Mouse (Mus musculus) CH12.LX (cell line): ENCODE data around the gene H2-Aa. TPM values are rescaled to one million over a fixed set of nuclear protein-coding genes. Genes with fewer than 3 reads are reported as not detected.

Experiments used
- DNase-seq: peaks from one replicate; pipeline ENCODE4 v3.0.0-alpha.2; 2013; ENCODE audit errors: extremely low read depth
- H3K27ac ChIP-seq: 2 replicates; pipeline ENCODE4 v1.5.1; 2012; ENCODE audit warnings: low read depth, mild to moderate bottlenecking, control low read depth, moderate library complexity; ENCODE audit not compliant: insufficient read depth
- H3K27me3 ChIP-seq: replicated peaks from 2 replicates; pipeline ENCODE3; 2012; ENCODE audit warnings: inconsistent platforms
- H3K36me3 ChIP-seq, 2 experiments: replicated peaks in 1 of 2; 2 replicates each; pipeline versions ENCODE3 to v1.6.1; 2012; ENCODE audit warnings: inconsistent platforms in 1 of 2, low read length in 1 of 2, mild to moderate bottlenecking in 1 of 2, mixed read lengths in 1 of 2, moderate library complexity in 1 of 2; ENCODE audit not compliant: control insufficient read depth in 1 of 2, insufficient read depth in 1 of 2
- H3K4me1 ChIP-seq, 2 experiments: 2 replicates each; pipeline ENCODE4 v1.6.1; 2012; ENCODE audit warnings: inconsistent platforms in 1 of 2, moderate library complexity in 1 of 2; ENCODE audit not compliant: insufficient read depth in 2 of 2, control insufficient read depth in 1 of 2
- H3K4me2 ChIP-seq: 2 replicates; pipeline ENCODE4 v1.6.1; 2012; ENCODE audit warnings: low read depth, mild to moderate bottlenecking, control low read depth; ENCODE audit not compliant: poor library complexity, insufficient read depth, severe bottlenecking
- H3K4me3 ChIP-seq, 3 experiments: fragments of 150-350 bp in 1 of 3; sonication (generic) in 1 of 3; replicated peaks in 1 of 3; 2 replicates each; pipeline versions ENCODE3 to v1.5.1; 2011 to 2012; ENCODE audit warnings: low read depth in 2 of 3, low read length in 2 of 3, mild to moderate bottlenecking in 2 of 3, moderate library complexity in 2 of 3, control low read depth in 1 of 3, improper control_type of control experiment in 1 of 3, inconsistent platforms in 1 of 3, mixed read lengths in 1 of 3; ENCODE audit not compliant: poor library complexity in 1 of 3
- H3K79me2 ChIP-seq: replicated peaks from 2 replicates; pipeline ENCODE4 v1.6.1; 2012; ENCODE audit warnings: mild to moderate bottlenecking, moderate library complexity; ENCODE audit not compliant: control insufficient read depth, poor library complexity, insufficient read depth, severe bottlenecking; ENCODE audit errors: extremely low read depth
- H3K9ac ChIP-seq: 2 replicates; pipeline ENCODE4 v1.6.1; 2012; ENCODE audit warnings: low read depth, mild to moderate bottlenecking, control low read depth, moderate library complexity; ENCODE audit not compliant: insufficient read depth
- H3K9me3 ChIP-seq: replicated peaks from 2 replicates; pipeline ENCODE3; 2012; ENCODE audit warnings: low read length, inconsistent platforms, mixed read lengths
- BHLHE40 ChIP-seq: IDR thresholded peaks from 2 replicates; pipeline ENCODE4 v1.6.1; 2011; ENCODE audit warnings: mild to moderate bottlenecking, low read depth, low read length, improper control_type of control experiment
- CHD2 ChIP-seq: IDR thresholded peaks from 2 replicates; pipeline ENCODE4 v1.6.1; 2011; ENCODE audit warnings: low read length, improper control_type of control experiment
- CTCF ChIP-seq, 2 experiments: IDR thresholded peaks in 1 of 2; conservative IDR thresholded peaks in 1 of 2; 2 replicates each; pipeline ENCODE4 v1.5.1; 2011 to 2012; ENCODE audit warnings: low read depth in 2 of 2, low read length in 2 of 2, improper control_type of control experiment in 1 of 2, inconsistent platforms in 1 of 2, mild to moderate bottlenecking in 1 of 2, moderate library complexity in 1 of 2
- E2F4 ChIP-seq: IDR thresholded peaks from 2 replicates; pipeline ENCODE4 v1.6.1; 2011; ENCODE audit warnings: low read depth, low read length, improper control_type of control experiment; ENCODE audit not compliant: insufficient replicate concordance
- ELF1 ChIP-seq: IDR thresholded peaks from 2 replicates; pipeline ENCODE4 v1.6.1; 2014; ENCODE audit warnings: low read depth, mild to moderate bottlenecking, inconsistent platforms, low read length, improper control_type of control experiment
- ETS1 ChIP-seq: conservative IDR thresholded peaks from 2 replicates; pipeline ENCODE4 v1.6.1; 2012; ENCODE audit warnings: low read depth, mild to moderate bottlenecking, inconsistent platforms, low read length, improper control_type of control experiment, moderate library complexity
- GABPA ChIP-seq: IDR thresholded peaks from 2 replicates; pipeline ENCODE4 v1.6.1; 2012; ENCODE audit warnings: low read depth, low read length, improper control_type of control experiment, inconsistent platforms; ENCODE audit not compliant: insufficient replicate concordance
- HCFC1 ChIP-seq: IDR thresholded peaks from 2 replicates; pipeline ENCODE4 v1.6.1; 2012; ENCODE audit warnings: low read depth, mild to moderate bottlenecking, inconsistent platforms, low read length, improper control_type of control experiment
- IRF4 ChIP-seq: IDR thresholded peaks from 2 replicates; pipeline ENCODE4 v1.6.1; 2014; ENCODE audit warnings: low read depth, mild to moderate bottlenecking, inconsistent platforms, low read length, improper control_type of control experiment
- KAT2A ChIP-seq: IDR thresholded peaks from 2 replicates; pipeline ENCODE4 v1.6.1; 2012; ENCODE audit warnings: low read length, improper control_type of control experiment, inconsistent platforms; ENCODE audit not compliant: insufficient replicate concordance
- MAX ChIP-seq: IDR thresholded peaks from 2 replicates; pipeline ENCODE4 v1.6.1; 2011; ENCODE audit warnings: low read length, improper control_type of control experiment
- MAZ ChIP-seq: IDR thresholded peaks from 2 replicates; pipeline ENCODE4 v1.6.1; 2012; ENCODE audit warnings: low read depth, mild to moderate bottlenecking, inconsistent platforms, low read length, improper control_type of control experiment, moderate library complexity
- MEF2A ChIP-seq: IDR thresholded peaks from 2 replicates; pipeline ENCODE4 v1.6.1; 2014; ENCODE audit warnings: low read depth, mild to moderate bottlenecking, inconsistent platforms, low read length, improper control_type of control experiment, borderline replicate concordance
- MXI1 ChIP-seq: IDR thresholded peaks from 2 replicates; pipeline ENCODE4 v1.6.1; 2011; ENCODE audit warnings: mild to moderate bottlenecking, low read depth, low read length, improper control_type of control experiment
- MYC ChIP-seq: IDR thresholded peaks from 2 replicates; pipeline ENCODE4 v1.6.1; 2011; ENCODE audit warnings: low read depth, mild to moderate bottlenecking, improper control_type of control experiment, low read length
- NELFE ChIP-seq: IDR thresholded peaks from 2 replicates; pipeline ENCODE4 v1.6.1; 2011; ENCODE audit warnings: low read depth, low read length, improper control_type of control experiment
- NRF1 ChIP-seq: IDR thresholded peaks from 2 replicates; pipeline ENCODE4 v1.6.1; 2014; ENCODE audit warnings: low read depth, mild to moderate bottlenecking, inconsistent platforms, low read length, improper control_type of control experiment, moderate library complexity
- PAX5 ChIP-seq: IDR thresholded peaks from 2 replicates; pipeline ENCODE4 v1.6.1; 2012; ENCODE audit warnings: low read length, inconsistent platforms, mixed read lengths
- POLR2A ChIP-seq: IDR thresholded peaks from 2 replicates; pipeline ENCODE4 v1.6.1; 2011; ENCODE audit warnings: low read depth, mild to moderate bottlenecking, improper control_type of control experiment, low read length
- POLR2AphosphoS2 ChIP-seq: IDR thresholded peaks from 2 replicates; pipeline ENCODE4 v1.6.1; 2011; ENCODE audit warnings: low read depth, low read length, improper control_type of control experiment
- RAD21 ChIP-seq: IDR thresholded peaks from 2 replicates; pipeline ENCODE4 v1.6.1; 2011; ENCODE audit warnings: low read depth, mild to moderate bottlenecking, low read length, improper control_type of control experiment, moderate library complexity
- RCOR1 ChIP-seq: conservative IDR thresholded peaks from 2 replicates; pipeline ENCODE4 v1.6.1; 2012; ENCODE audit warnings: low read depth, mild to moderate bottlenecking, inconsistent platforms, low read length, improper control_type of control experiment
- SIN3A ChIP-seq: IDR thresholded peaks from 2 replicates; pipeline ENCODE4 v1.6.1; 2012; ENCODE audit warnings: low read length, improper control_type of control experiment, inconsistent platforms
- SMC3 ChIP-seq: IDR thresholded peaks from 2 replicates; pipeline ENCODE4 v1.6.1; 2011; ENCODE audit warnings: low read depth, low read length, improper control_type of control experiment
- TBP ChIP-seq: conservative IDR thresholded peaks from 2 replicates; pipeline ENCODE4 v1.6.1; 2011; ENCODE audit warnings: low read depth, low read length, improper control_type of control experiment
- TCF12 ChIP-seq: IDR thresholded peaks from 2 replicates; pipeline ENCODE4 v1.6.1; 2014; ENCODE audit warnings: low read depth, mild to moderate bottlenecking, inconsistent platforms, low read length, improper control_type of control experiment
- USF2 ChIP-seq: conservative IDR thresholded peaks from 2 replicates; pipeline ENCODE4 v1.6.1; 2011; ENCODE audit warnings: low read depth, low read length, improper control_type of control experiment
- ZC3H11A ChIP-seq: IDR thresholded peaks from 2 replicates; pipeline ENCODE4 v1.6.1; 2012; ENCODE audit warnings: low read depth, mild to moderate bottlenecking, inconsistent platforms, low read length, improper control_type of control experiment
- ZKSCAN1 ChIP-seq: IDR thresholded peaks from 2 replicates; pipeline ENCODE4 v1.6.1; 2012; ENCODE audit warnings: low read depth, inconsistent platforms, low read length, improper control_type of control experiment, borderline replicate concordance
- ZNF384 ChIP-seq: IDR thresholded peaks from 2 replicates; pipeline ENCODE4 v1.6.1; 2012; ENCODE audit warnings: low read depth, low read length, improper control_type of control experiment, inconsistent platforms
- dilution Hi-C: fragments of 300-500 bp; cut with MboI; formaldehyde crosslinking; loops from 2 replicates; pipeline ENCODE4 v1.14.3; 2020; ENCODE audit warnings: low sequenced_read_pairs; ENCODE audit not compliant: extremely low pct_unique_long_range_greater_than_20kb, extremely low pct_ligation_motif_present
- in situ Hi-C: fragments of 300-500 bp; cut with MboI; formaldehyde crosslinking; loops from 3 replicates; pipeline ENCODE4 v1.14.3; 2019; ENCODE audit warnings: low sequenced_read_pairs, low pct_ligation_motif_present, low pct_unique_long_range_greater_than_20kb, mixed read lengths
- polyA plus RNA-seq: library from polyadenylated mRNA; unstranded; fragments of >175 nt; gene quantifications from 2 replicates; pipeline ENCODE4 v1.2.1, GENCODE M21; 2012; ENCODE audit warnings: low read depth; ENCODE audit not compliant: insufficient read length
- total RNA-seq, 2 experiments: library from RNA; depleted of rRNA; stranded (reverse); fragments of 300-350 nt in 1 of 2; fragments of >200 nt in 1 of 2; gene quantifications; 2 replicates each; pipeline ENCODE4 v1.2.3; 2012 to 2014

The H2-Aa gene
- total and polyA plus RNA-seq, 3 experiments: 385 to 958 (median 488) TPM

DNA sequence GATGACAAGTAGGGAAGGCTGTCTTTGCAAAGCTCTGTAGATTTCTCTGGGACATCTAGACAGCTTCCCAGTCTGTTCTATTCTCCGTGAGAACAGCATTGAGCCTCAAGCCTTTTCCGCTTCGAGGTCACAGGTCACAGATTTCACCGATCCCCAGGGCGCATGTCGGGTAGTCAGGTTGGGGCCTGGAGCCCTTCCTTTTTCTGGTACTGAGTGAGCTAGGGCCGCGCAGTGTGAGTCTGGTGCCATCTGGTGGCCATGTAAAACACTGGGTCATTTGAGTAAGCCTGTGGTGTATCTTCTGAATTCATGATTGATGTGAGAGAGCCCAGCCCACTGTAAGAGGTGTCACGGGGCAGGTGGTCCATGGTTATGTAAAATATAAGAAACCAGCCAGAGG lies 52.7 kb downstream of the H2-Aa start:
- DNase-seq: peak; percentile 98
- H3K79me2 ChIP-seq: no peaks in the 10 kb centered on the region
- TF ChIP-seq E2F4 (no peak; the same call in 1 of the 2 replicates), SIN3A (peak; percentile 90), KAT2A (0 out of 2 replicates have a peak, but pooled peaks have one; percentile 50), MXI1 (peak; percentile 66; the same call in 1 of the 2 replicates), ZKSCAN1 (no peak), GABPA (no peak), NRF1 (peak; percentile 76), POLR2AphosphoS2 (no peak), ZNF384 (0 out of 2 replicates have a peak, but pooled peaks have one; percentile 14), ZC3H11A (peak; percentile 85), HCFC1 (peak; percentile 60), ELF1 (peak; percentile 75), MEF2A (peak; percentile 74), USF2 (no peak), BHLHE40 (no peak), MYC (peak; percentile 85), NELFE (peak; percentile 70), SMC3 (peak; percentile 96), TCF12 (peak; percentile 63), CHD2 (no peak; the same call in 1 of the 2 replicates), RAD21 (peak; percentile 98), PAX5 (no peak), MAZ (peak; percentile 70; the same call in 1 of the 2 replicates), TBP (peak; percentile 60; the same call in 1 of the 2 replicates), POLR2A (peak; percentile 57), IRF4 (peak; percentile 67), ETS1 (peak; percentile 21; the same call in 1 of the 2 replicates), MAX (peak; percentile 82), CTCF (conservative IDR thresholded peaks at IDR 0.05 in 1 of 2, IDR thresholded peaks at IDR 0.05 in 1 of 2; ENCODE audit: low read depth in 2 of 2, low read length in 2 of 2) (peak; percentile 58 to 92), RCOR1 (no peak; the same call in 1 of the 2 replicates)
- H3K27ac ChIP-seq: no peak overlapping the region
- peak overlapping the region; percentile 65 for H3K4me2 ChIP-seq
- in situ Hi-C loops (no loop called here), dilution Hi-C loops (no loop called here)
- H3K9me3 ChIP-seq: no peaks in the 10 kb centered on the region
- H3K9ac ChIP-seq: peak overlapping the region; percentile 58
- peaks cover 0 to 27% of the 10 kb centered on the region in 2 experiments; a peak in 2 of 4 replicates for H3K4me1 ChIP-seq
- H3K36me3 ChIP-seq: no peaks in the 10 kb centered on the region
- H3K4me3 ChIP-seq: peak overlapping the region in 1 of 3 experiments; percentile 36
- H3K27me3 ChIP-seq: no peaks in the 10 kb centered on the region

Other genes starting within 250 kb of the H2-Aa start
- 6.0 and 7.6 TPM in 2 replicates for gene Col11a2, start 248.4 kb downstream of the H2-Aa start, total RNA-seq (2012; rRNA removed)
- gene Col11a2, start 248.4 kb downstream of the H2-Aa start, total RNA-seq (2014; rRNA removed): 3.0 and 4.5 TPM in 2 replicates
- gene Col11a2, start 248.4 kb downstream of the H2-Aa start, polyA plus RNA-seq: 5.8 and 7.2 TPM in 2 replicates
- 16.1 and 21.5 TPM in 2 replicates for gene H2-Oa, start 195.5 kb downstream of the H2-Aa start, total RNA-seq (2012; rRNA removed)
- 32.8 and 42.7 TPM in 2 replicates for gene H2-Oa, start 195.5 kb downstream of the H2-Aa start, total RNA-seq (2014; rRNA removed)
- 30.5 and 40.4 TPM in 2 replicates for gene H2-Oa, start 195.5 kb downstream of the H2-Aa start, polyA plus RNA-seq
- gene H2-DMa, start 168.3 kb downstream of the H2-Aa start, total RNA-seq (2012; rRNA removed): 67.7 and 77.4 TPM in 2 replicates
- gene H2-DMa, start 168.3 kb downstream of the H2-Aa start, total RNA-seq (2014; rRNA removed): 114 and 119 TPM in 2 replicates
- gene H2-DMa, start 168.3 kb downstream of the H2-Aa start, polyA plus RNA-seq: 82.5 and 112 TPM in 2 replicates
- 101 and 125 TPM in 2 replicates for gene Brd2, start 165.2 kb downstream of the H2-Aa start, total RNA-seq (2012; rRNA removed)
- 137 and 141 TPM in 2 replicates for gene Brd2, start 165.2 kb downstream of the H2-Aa start, total RNA-seq (2014; rRNA removed)
- 247 and 252 TPM in 2 replicates for gene Brd2, start 165.2 kb downstream of the H2-Aa start, polyA plus RNA-seq
- gene H2-DMb2, start 144.5 kb downstream of the H2-Aa start, total RNA-seq (2012; rRNA removed): 107 and 135 TPM in 2 replicates
- gene H2-DMb2, start 144.5 kb downstream of the H2-Aa start, total RNA-seq (2014; rRNA removed): 173 and 199 TPM in 2 replicates
- gene H2-DMb2, start 144.5 kb downstream of the H2-Aa start, polyA plus RNA-seq: 161 and 175 TPM in 2 replicates
- 60.7 and 67.0 TPM in 2 replicates for gene H2-DMb1, start 134.8 kb downstream of the H2-Aa start, total RNA-seq (2012; rRNA removed)
- gene H2-DMb1, start 134.8 kb downstream of the H2-Aa start, total RNA-seq (2014; rRNA removed): 77.4 and 102 TPM in 2 replicates
- gene H2-DMb1, start 134.8 kb downstream of the H2-Aa start, polyA plus RNA-seq: 147 and 149 TPM in 2 replicates
- gene Tap1, start 100.3 kb downstream of the H2-Aa start, total RNA-seq (2012; rRNA removed): 164 and 184 TPM in 2 replicates
- gene Tap1, start 100.3 kb downstream of the H2-Aa start, total RNA-seq (2014; rRNA removed): 90.1 and 102 TPM in 2 replicates
- gene Tap1, start 100.3 kb downstream of the H2-Aa start, polyA plus RNA-seq: 157 and 161 TPM in 2 replicates
- gene Psmb9, start 100.1 kb downstream of the H2-Aa start, total RNA-seq (2012; rRNA removed): 435 and 547 TPM in 2 replicates
- gene Psmb9, start 100.1 kb downstream of the H2-Aa start, total RNA-seq (2014; rRNA removed): 156 and 159 TPM in 2 replicates
- 192 and 196 TPM in 2 replicates for gene Psmb9, start 100.1 kb downstream of the H2-Aa start, polyA plus RNA-seq
- gene Psmb8, start 90.1 kb downstream of the H2-Aa start, total RNA-seq (2012; rRNA removed): 989 and 1,092 TPM in 2 replicates
- 846 and 857 TPM in 2 replicates for gene Psmb8, start 90.1 kb downstream of the H2-Aa start, total RNA-seq (2014; rRNA removed)
- 652 and 654 TPM in 2 replicates for gene Psmb8, start 90.1 kb downstream of the H2-Aa start, polyA plus RNA-seq
- 110 and 116 TPM in 2 replicates for gene Tap2, start 84.3 kb downstream of the H2-Aa start, total RNA-seq (2012; rRNA removed)
- 54.8 and 62.2 TPM in 2 replicates for gene Tap2, start 84.3 kb downstream of the H2-Aa start, total RNA-seq (2014; rRNA removed)
- 121 and 124 TPM in 2 replicates for gene Tap2, start 84.3 kb downstream of the H2-Aa start, polyA plus RNA-seq
- gene H2-Ob, start 48.9 kb downstream of the H2-Aa start, total RNA-seq (2012; rRNA removed): 8.4 and 13.7 TPM in 2 replicates
- gene H2-Ob, start 48.9 kb downstream of the H2-Aa start, total RNA-seq (2014; rRNA removed): 31.9 and 39.7 TPM in 2 replicates
- 19.9 and 27.2 TPM in 2 replicates for gene H2-Ob, start 48.9 kb downstream of the H2-Aa start, polyA plus RNA-seq
- 114 and 158 TPM in 2 replicates for gene H2-Ab1, start 30.1 kb downstream of the H2-Aa start, total RNA-seq (2012; rRNA removed)
- gene H2-Ab1, start 30.1 kb downstream of the H2-Aa start, total RNA-seq (2014; rRNA removed): 105 and 119 TPM in 2 replicates
- 634 and 699 TPM in 2 replicates for gene H2-Ab1, start 30.1 kb downstream of the H2-Aa start, polyA plus RNA-seq
- 574 and 629 TPM in 2 replicates for gene H2-Eb1, start 18.0 kb upstream of the H2-Aa start, total RNA-seq (2012; rRNA removed)
- gene H2-Eb1, start 18.0 kb upstream of the H2-Aa start, total RNA-seq (2014; rRNA removed): 511 and 534 TPM in 2 replicates
- 898 and 899 TPM in 2 replicates for gene H2-Eb1, start 18.0 kb upstream of the H2-Aa start, polyA plus RNA-seq
- gene H2-Eb2, start 37.8 kb upstream of the H2-Aa start, total RNA-seq (2012; rRNA removed): 5.8 and 6.8 TPM in 2 replicates
- gene H2-Eb2, start 37.8 kb upstream of the H2-Aa start, total RNA-seq (2014; rRNA removed): 10.9 and 12.2 TPM in 2 replicates
- gene H2-Eb2, start 37.8 kb upstream of the H2-Aa start, polyA plus RNA-seq: 10.2 and 11.4 TPM in 2 replicates
- 1.1 and 1.2 TPM in 2 replicates for gene Btnl2, start 67.0 kb upstream of the H2-Aa start, total RNA-seq (2012; rRNA removed)
- 1.9 and 2.0 TPM in 2 replicates for gene Btnl2, start 67.0 kb upstream of the H2-Aa start, total RNA-seq (2014; rRNA removed)
- gene Btnl2, start 67.0 kb upstream of the H2-Aa start, polyA plus RNA-seq: 4.8 and 5.6 TPM in 2 replicates
- 0.08 TPM in 1 of 2 replicates, not detected in the other for gene Btnl1, start 89.3 kb upstream of the H2-Aa start, total RNA-seq (2012; rRNA removed)
- gene Btnl1, start 89.3 kb upstream of the H2-Aa start, total RNA-seq (2014; rRNA removed): 0.14 TPM in 1 of 2 replicates, not detected in the other
- 0.11 TPM in 1 of 2 replicates, not detected in the other for gene Btnl1, start 89.3 kb upstream of the H2-Aa start, polyA plus RNA-seq
- not detected in 2 replicates for gene BC051142, start 111.0 kb upstream of the H2-Aa start, total RNA-seq (2012; rRNA removed)
- gene BC051142, start 111.0 kb upstream of the H2-Aa start, total RNA-seq (2014; rRNA removed): 0.28 TPM in 1 of 2 replicates, not detected in the other
- 0.83 and 1.0 TPM in 2 replicates for gene BC051142, start 111.0 kb upstream of the H2-Aa start, polyA plus RNA-seq
- not detected in 2 replicates for gene Btnl4, start 189.5 kb upstream of the H2-Aa start, total RNA-seq (2012; rRNA removed)
- not detected in 2 replicates for gene Btnl4, start 189.5 kb upstream of the H2-Aa start, total RNA-seq (2014; rRNA removed)
- not detected in 2 replicates for gene Btnl4, start 189.5 kb upstream of the H2-Aa start, polyA plus RNA-seq
- not detected in 2 replicates for gene Btnl6, start 229.5 kb upstream of the H2-Aa start, total RNA-seq (2012; rRNA removed)
- gene Btnl6, start 229.5 kb upstream of the H2-Aa start, total RNA-seq (2014; rRNA removed): not detected in 2 replicates
- not detected in 2 replicates for gene Btnl6, start 229.5 kb upstream of the H2-Aa start, polyA plus RNA-seq